Mouse (Mus musculus): ENCODE data around the gene Haus3. TPM values are rescaled to one million over a fixed set of nuclear protein-coding genes. Genes with fewer than 3 reads are reported as not detected.

Gene Haus3
- polyA plus RNA-seq, 1 experiment from 2014 or later = 42.2 TPM

DNA sequence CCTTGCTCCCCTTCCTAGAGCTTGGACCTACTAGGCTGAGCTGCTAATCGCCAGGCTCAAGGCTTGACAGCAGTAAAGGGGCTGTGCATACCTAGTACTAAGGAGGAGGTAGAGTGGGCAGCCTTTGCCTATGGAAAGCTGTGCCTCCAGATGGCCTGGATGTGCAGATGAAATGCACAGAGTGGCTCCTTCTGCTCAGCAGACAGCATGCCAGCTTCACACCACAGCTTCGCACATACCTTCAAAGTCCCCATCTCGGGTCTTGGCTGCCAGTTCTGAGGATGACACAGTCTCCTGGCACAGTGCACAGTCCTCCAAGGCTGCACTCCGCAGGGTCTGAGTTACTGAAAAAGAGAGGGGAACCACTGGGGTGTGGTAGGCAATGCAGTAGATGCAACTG lies 27.9 kb upstream of the Haus3 start:
- H3K9me3 ChIP-seq = no peaks in the 10 kb centered on the region
- H3K36me3 ChIP-seq = no peaks in the 10 kb centered on the region
- 76% methylated on average over 4 of the region's 4 CpGs for WGBS
- H3K4me1 ChIP-seq = peaks cover 9% of the 10 kb centered on the region; the same call in 1 of the 2 replicates
- H3K4me3 ChIP-seq = no peak overlapping the region
- H3K4me2 ChIP-seq = no peak overlapping the region
- H3K27ac ChIP-seq = no peak overlapping the region
- H3K9ac ChIP-seq = no peak overlapping the region
- no peaks in the 10 kb centered on the region for H3K27me3 ChIP-seq
- ATAC-seq (ENCODE audit: borderline replicate concordance, extremely low read depth, low FRiP score, low TSS enrichment) = no peak

DNA sequence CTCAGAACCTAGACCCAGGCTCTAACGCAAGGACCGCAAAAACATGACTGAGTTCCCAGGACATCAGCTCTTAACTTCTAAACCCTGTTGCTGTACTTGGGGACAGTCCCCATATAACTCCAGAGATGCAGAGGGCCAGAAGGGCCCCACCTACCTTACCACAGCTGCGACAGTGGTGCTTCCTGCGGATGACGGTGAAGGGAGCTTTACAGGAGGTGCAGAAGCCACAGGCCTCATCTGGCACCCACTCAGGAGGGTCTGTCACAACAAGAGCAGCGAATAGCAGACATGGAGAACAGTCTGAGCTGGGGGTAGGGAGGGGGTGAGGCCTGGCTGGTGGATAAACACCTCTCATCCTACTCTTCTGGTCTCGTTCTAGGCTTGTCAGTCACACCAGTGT lies 27.1 kb upstream of the Haus3 start:
- H3K4me1 ChIP-seq = peaks cover 8% of the 10 kb centered on the region; the same call in 1 of the 2 replicates
- H3K36me3 ChIP-seq = no peaks in the 10 kb centered on the region
- 73% methylated on average over 7 of the region's 7 CpGs for WGBS
- H3K9me3 ChIP-seq = no peaks in the 10 kb centered on the region
- no peak overlapping the region for H3K4me3 ChIP-seq
- H3K27me3 ChIP-seq = no peaks in the 10 kb centered on the region
- peak; percentile 33; the same call in 1 of the 2 replicates for ATAC-seq (ENCODE audit: borderline replicate concordance, extremely low read depth, low FRiP score, low TSS enrichment)
- H3K9ac ChIP-seq = no peak overlapping the region
- no peak overlapping the region for H3K4me2 ChIP-seq
- no peak overlapping the region for H3K27ac ChIP-seq

DNA sequence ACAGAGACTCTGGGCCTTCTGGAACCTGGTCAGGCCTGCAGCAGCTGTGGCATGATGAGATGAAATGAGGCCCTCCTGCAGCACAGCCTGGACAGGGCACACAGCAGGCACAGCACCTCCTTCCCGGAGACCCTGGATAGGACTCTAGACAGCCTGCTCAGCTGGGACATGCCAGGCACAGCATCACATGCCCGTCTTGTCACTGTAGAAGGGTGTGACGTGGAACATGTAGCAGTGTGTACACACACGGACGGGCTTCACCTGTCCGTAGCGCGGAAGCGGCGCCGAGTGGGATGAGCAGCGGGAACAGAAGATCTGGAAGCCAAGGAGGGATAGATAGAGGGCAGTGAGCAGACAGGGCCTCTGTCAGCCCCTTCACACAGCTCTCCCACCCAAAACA lies 26.5 kb upstream of the Haus3 start:
- Histone ChIP-seq H3K9ac (no peak overlapping the region), H3K4me2 (no peak overlapping the region), H3K27me3 (no peaks in the 10 kb centered on the region), H3K4me3 (no peak overlapping the region), H3K36me3 (no peaks in the 10 kb centered on the region), H3K9me3 (no peaks in the 10 kb centered on the region), H3K4me1 (peaks cover 6% of the 10 kb centered on the region; the same call in 1 of the 2 replicates), H3K27ac (no peak overlapping the region)
- 91% methylated on average over 12 of the region's 12 CpGs for WGBS
- ATAC-seq (ENCODE audit: borderline replicate concordance, extremely low read depth, low FRiP score, low TSS enrichment) = no peak

DNA sequence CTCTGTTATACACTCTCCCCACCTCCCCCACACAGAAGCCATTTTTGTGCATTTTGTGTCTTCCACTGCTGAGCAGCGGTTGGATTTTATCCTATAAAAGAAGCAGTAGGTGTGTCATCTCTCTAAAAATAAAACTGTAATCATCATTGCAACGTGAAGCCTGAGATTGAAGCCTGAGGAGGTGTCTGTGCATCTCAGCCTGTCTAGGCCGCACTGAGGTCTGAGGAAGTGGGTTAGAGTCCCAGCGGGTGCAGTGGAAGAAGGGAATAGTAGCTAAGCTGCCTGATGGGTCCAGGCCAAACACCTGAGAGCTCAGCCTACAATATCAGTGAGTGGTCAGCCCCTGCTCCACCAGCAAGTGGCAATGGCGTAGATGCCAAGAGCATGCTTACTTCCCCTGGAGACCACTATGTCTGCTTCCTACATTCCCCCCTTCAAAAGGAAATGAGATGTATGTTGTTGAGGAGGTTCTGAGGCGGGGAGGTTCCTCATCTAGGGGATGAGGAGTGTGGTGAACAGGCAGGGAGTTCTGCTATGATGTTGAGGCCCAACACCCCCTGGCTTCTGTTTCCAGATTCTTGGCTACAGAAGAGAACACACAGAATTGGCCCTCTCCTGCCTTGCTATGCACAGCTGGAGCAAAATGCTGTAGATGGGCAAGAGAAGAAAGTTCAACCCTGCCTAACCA lies 25.8 kb upstream of the Haus3 start:
- Histone ChIP-seq H3K27ac (no peak overlapping the region), H3K4me1 (peaks cover 10% of the 10 kb centered on the region; the same call in 1 of the 2 replicates), H3K9me3 (no peaks in the 10 kb centered on the region), H3K4me3 (no peak overlapping the region), H3K27me3 (no peaks in the 10 kb centered on the region), H3K4me2 (no peak overlapping the region), H3K36me3 (no peaks in the 10 kb centered on the region), H3K9ac (no peak overlapping the region)
- WGBS = 72% methylated on average over 6 of the region's 6 CpGs
- ATAC-seq (ENCODE audit: borderline replicate concordance, extremely low read depth, low FRiP score, low TSS enrichment) = no peak

DNA sequence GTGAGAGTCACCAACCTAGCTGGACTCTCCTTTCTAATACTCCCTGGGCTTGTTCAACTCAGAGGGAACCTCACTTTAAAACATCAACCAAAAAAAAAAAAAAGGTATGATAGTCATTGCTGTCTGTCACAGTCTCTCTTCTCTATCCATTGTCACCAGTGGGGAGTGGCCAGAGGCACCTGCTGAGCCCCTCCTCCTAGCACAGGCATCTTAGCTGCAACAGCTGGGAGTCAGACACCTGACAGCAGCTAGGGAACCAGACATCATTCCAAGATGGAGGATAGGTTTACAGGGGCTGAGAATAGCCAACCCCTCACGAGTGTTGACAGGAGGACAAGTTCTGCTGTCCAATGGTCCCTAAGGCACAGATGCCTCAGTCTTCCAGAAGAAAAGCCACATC lies 25.1 kb upstream of the Haus3 start:
- Histone ChIP-seq H3K36me3 (no peaks in the 10 kb centered on the region), H3K27me3 (no peaks in the 10 kb centered on the region), H3K4me1 (peaks cover 10% of the 10 kb centered on the region; the same call in 1 of the 2 replicates), H3K4me2 (no peak overlapping the region), H3K4me3 (no peak overlapping the region), H3K9ac (no peak overlapping the region), H3K9me3 (no peaks in the 10 kb centered on the region), H3K27ac (no peak overlapping the region)
- 26% methylated on average over 1 of the region's 1 CpGs for WGBS
- no peak for ATAC-seq (ENCODE audit: borderline replicate concordance, extremely low read depth, low FRiP score, low TSS enrichment)

DNA sequence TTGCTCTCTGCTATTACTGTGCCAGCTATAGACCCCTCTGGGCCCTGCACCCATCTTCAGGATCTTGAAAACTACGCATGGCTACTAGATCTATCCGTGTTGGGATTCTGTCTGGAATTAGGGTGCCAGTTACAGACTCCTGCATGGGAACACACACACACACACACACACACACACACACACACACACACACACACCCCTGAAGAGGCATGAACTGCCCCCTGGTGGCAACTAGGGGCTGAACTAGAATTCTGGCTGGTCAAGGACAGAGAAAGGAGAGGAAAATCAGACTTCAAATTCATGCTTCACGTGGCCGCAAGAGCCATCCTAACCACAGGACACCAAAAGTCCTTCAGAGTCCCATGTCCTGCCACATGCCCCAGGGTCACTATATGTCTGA lies 22.5 kb upstream of the Haus3 start:
- H3K4me1 ChIP-seq = peaks cover 23% of the 10 kb centered on the region
- H3K4me3 ChIP-seq = no peak overlapping the region
- no peak overlapping the region for H3K4me2 ChIP-seq
- no peaks in the 10 kb centered on the region for H3K9me3 ChIP-seq
- no peak overlapping the region for H3K27ac ChIP-seq
- WGBS = 78% methylated on average over 4 of the region's 4 CpGs
- no peak overlapping the region for H3K9ac ChIP-seq
- ATAC-seq (ENCODE audit: borderline replicate concordance, extremely low read depth, low FRiP score, low TSS enrichment) = no peak
- H3K36me3 ChIP-seq = no peaks in the 10 kb centered on the region
- H3K27me3 ChIP-seq = no peaks in the 10 kb centered on the region

DNA sequence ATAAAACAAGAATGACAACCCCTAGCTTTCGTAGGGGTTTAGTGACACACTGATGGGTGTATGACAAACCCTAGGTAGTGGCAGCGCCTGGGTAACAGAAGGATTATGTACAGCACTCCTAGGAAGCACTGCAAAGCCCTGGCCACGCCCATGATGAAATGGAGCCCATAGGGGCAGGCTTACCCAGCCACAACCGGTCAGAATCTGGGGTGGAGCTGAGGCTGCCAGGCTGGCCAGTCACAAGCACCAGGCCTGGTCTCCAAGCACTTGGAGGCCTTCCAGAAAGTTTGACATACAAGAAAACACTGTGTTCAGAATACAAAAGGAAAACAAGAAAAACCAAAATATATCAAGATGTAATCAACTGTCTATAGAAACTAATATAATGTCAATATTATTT lies 21.7 kb upstream of the Haus3 start:
- H3K9me3 ChIP-seq = no peaks in the 10 kb centered on the region
- 0 out of 2 replicates have a peak overlapping the region, but pooled peaks have one; percentile 1 for H3K27ac ChIP-seq
- no peak overlapping the region for H3K4me2 ChIP-seq
- H3K9ac ChIP-seq = no peak overlapping the region
- no peak for ATAC-seq (ENCODE audit: borderline replicate concordance, extremely low read depth, low FRiP score, low TSS enrichment)
- 39% methylated on average over 4 of the region's 4 CpGs for WGBS
- H3K4me3 ChIP-seq = no peak overlapping the region
- H3K36me3 ChIP-seq = no peaks in the 10 kb centered on the region
- H3K27me3 ChIP-seq = no peaks in the 10 kb centered on the region
- H3K4me1 ChIP-seq = peaks cover 28% of the 10 kb centered on the region

DNA sequence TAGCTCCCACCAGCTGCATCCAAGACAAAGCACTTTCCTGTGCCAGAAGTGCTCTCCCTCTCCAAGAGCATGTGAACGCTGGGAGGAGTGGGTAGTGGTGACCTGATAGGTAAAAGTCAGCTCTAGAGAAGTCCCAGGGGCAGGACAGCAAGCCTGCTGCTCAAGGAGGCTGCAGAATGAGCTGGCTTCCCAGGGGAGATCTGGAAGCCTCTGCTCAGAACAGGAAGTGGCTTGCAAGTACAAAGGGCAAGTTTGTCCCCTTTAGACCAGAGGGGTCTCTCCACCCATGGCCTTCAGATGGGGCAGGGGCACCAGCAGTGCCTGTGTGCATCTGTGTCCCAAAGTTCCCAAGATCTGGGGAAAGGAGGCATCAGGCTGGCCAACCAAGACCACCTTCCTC lies 20.2 kb upstream of the Haus3 start:
- Histone ChIP-seq H3K27me3 (no peaks in the 10 kb centered on the region), H3K4me3 (no peak overlapping the region), H3K9ac (no peak overlapping the region), H3K4me1 (peaks cover 43% of the 10 kb centered on the region), H3K4me2 (no peak overlapping the region), H3K36me3 (no peaks in the 10 kb centered on the region), H3K9me3 (no peaks in the 10 kb centered on the region), H3K27ac (no peak overlapping the region)
- WGBS = 58% methylated on average over 1 of the region's 1 CpGs
- ATAC-seq (ENCODE audit: borderline replicate concordance, extremely low read depth, low FRiP score, low TSS enrichment) = no peak

DNA sequence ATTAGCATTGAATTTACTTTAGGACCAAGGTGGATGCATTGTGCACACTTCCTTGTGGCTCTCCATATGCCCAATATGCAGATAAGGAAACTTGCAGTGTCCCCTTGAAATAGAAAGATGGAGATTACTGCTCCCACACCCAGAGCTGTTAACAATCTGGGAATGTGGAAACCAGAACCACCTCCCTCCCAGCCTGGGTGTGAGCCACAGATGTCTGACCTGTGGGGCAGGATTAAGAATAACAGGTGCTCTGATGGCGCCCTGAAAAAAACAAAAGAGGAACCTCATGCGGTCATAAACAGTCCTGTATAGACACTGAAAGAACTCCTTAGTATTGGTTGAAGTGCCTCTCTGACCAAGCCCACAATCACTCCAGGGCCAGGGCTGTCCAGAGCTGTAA lies 19.5 kb upstream of the Haus3 start:
- no peak for ATAC-seq (ENCODE audit: borderline replicate concordance, extremely low read depth, low FRiP score, low TSS enrichment)
- H3K36me3 ChIP-seq = no peaks in the 10 kb centered on the region
- H3K4me2 ChIP-seq = peak overlapping the region; percentile 90
- no peaks in the 10 kb centered on the region for H3K9me3 ChIP-seq
- WGBS = 70% methylated on average over 2 of the region's 2 CpGs
- peak overlapping the region; percentile 80; the same call in 1 of the 2 replicates for H3K27ac ChIP-seq
- H3K27me3 ChIP-seq = no peaks in the 10 kb centered on the region
- H3K9ac ChIP-seq = peak overlapping the region; percentile 56; the same call in 1 of the 2 replicates
- peaks cover 50% of the 10 kb centered on the region for H3K4me1 ChIP-seq
- peak overlapping the region; percentile 92; the same call in 1 of the 2 replicates for H3K4me3 ChIP-seq

DNA sequence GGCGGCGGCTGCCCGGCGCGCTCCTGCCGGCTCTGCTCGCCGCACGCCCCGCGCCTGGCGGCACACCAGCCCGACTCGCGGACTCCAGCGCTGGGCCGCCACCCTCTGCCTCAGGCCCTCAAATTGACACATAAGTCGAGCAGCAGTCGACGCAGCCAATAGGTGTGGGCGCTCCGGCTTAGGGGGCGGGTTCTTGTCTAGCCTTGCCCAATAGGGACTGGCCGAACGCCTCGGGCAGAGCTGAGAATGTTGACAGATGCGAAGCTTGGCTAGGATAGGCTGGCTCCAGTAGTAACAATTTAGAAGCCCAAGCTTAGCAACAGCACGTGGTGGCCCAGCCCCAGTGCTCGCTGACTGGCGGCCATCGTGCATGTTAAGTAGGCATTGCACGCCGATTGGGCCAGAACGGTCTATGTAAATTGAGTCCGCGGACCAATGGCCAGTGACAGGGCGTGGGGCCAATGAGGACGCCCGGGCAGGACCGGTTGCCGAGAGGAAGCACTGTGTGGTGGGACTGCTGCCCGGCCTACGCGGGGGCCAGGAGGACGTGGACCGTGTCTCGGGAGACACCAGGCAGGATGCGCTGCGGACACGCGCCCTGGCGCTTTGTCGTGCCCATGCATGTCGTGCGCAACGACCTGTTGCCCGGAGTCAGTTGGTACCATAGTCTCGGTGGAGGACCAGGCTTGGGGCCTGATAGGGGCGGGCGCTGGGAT lies 18.4 kb upstream of the Haus3 start, which contains the start of gene Mxd4:
TSS of gene Mxd4 (minus strand) at position 120 of the 716 bp plus-strand sequence.
- H3K9ac ChIP-seq = peak within 1 kb of the TSS; percentile 87
- WGBS = under 1% methylated on average over 50 of the region's 60 CpGs
- 0 out of 2 replicates have a peak, but pooled peaks cover 3% of the 10 kb centered on the region for H3K36me3 ChIP-seq
- peak; percentile 98 for ATAC-seq (ENCODE audit: borderline replicate concordance, extremely low read depth, low FRiP score, low TSS enrichment)
- no peaks in the 10 kb centered on the region for H3K9me3 ChIP-seq
- H3K4me2 ChIP-seq = peak within 1 kb of the TSS; percentile 90
- peaks cover 61% of the 10 kb centered on the region for H3K4me1 ChIP-seq
- no peaks in the 10 kb centered on the region for H3K27me3 ChIP-seq
- peak within 1 kb of the TSS; percentile 92 for H3K4me3 ChIP-seq
- peak within 1 kb of the TSS; percentile 97 for H3K27ac ChIP-seq

DNA sequence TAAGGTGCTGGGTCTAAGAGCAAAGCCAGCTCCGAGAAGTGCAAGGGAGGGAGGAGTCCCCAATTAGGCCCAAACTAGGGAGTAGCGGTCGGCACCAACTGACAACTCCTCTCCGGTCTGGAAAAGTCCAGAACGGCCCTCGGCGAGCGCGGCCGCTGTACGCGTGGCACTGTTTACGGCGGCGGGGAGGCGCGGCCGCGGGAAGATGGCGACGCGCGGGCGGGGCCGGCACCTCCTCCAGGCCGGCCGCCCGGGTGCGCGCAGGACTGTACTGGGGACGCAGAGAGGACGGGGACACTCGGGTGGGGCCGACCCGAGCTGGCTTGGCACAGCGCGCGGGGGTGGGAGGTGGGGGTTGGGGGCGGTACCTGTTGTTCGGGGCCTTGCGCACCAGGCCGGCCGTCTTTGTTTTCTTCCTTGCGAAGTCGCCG lies 17.6 kb upstream of the Haus3 start:
- peak overlapping the region; percentile 97 for H3K27ac ChIP-seq
- peak overlapping the region; percentile 90 for H3K4me2 ChIP-seq
- H3K36me3 ChIP-seq = peaks cover 3% of the 10 kb centered on the region; the same call in 1 of the 2 replicates
- H3K9me3 ChIP-seq = no peaks in the 10 kb centered on the region
- WGBS = under 1% methylated on average over 43 of the region's 46 CpGs
- ATAC-seq (ENCODE audit: borderline replicate concordance, extremely low read depth, low FRiP score, low TSS enrichment) = peak; percentile 10; the same call in 1 of the 2 replicates
- peaks cover 61% of the 10 kb centered on the region for H3K4me1 ChIP-seq
- peak overlapping the region; percentile 87 for H3K9ac ChIP-seq
- peak overlapping the region; percentile 92 for H3K4me3 ChIP-seq
- H3K27me3 ChIP-seq = no peaks in the 10 kb centered on the region

DNA sequence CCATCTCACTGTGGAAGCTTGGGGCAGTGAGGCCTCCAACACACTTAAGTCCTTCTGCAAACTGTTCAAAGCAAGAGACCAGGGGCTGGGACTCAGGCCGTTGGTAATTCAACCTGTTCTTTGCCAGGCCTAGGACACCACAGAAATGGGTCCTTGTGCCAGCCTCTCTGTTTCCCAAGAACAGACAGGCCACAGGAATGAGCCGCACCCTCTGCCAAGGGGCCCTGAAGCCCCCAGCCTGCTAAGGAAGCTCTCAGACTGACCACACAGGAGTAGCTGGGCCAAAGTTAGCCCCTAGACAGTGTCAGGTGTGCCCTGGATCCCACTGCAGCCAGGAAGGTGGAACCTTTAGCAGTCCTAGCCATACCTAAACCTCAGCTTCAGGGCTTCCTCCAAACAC lies 17.1 kb upstream of the Haus3 start:
- no peak for ATAC-seq (ENCODE audit: borderline replicate concordance, extremely low read depth, low FRiP score, low TSS enrichment)
- no peaks in the 10 kb centered on the region for H3K9me3 ChIP-seq
- peak overlapping the region; percentile 90 for H3K4me2 ChIP-seq
- WGBS = 45% methylated on average over 2 of the region's 2 CpGs
- H3K36me3 ChIP-seq = peaks cover 3% of the 10 kb centered on the region; the same call in 1 of the 2 replicates
- peak overlapping the region; percentile 97; the same call in 1 of the 2 replicates for H3K27ac ChIP-seq
- peak overlapping the region; percentile 87 for H3K9ac ChIP-seq
- peak overlapping the region; percentile 92 for H3K4me3 ChIP-seq
- H3K27me3 ChIP-seq = no peaks in the 10 kb centered on the region
- H3K4me1 ChIP-seq = peaks cover 58% of the 10 kb centered on the region
